Mouse (Mus musculus): Measurements from ENCODE around the gene Tmem248. TPM values are rescaled to one million over a fixed set of nuclear protein-coding genes. Genes with fewer than 3 reads are reported as not detected.

The Tmem248 gene
- polyA plus RNA-seq, 2 experiments: 36.1 to 49.6 TPM

DNA sequence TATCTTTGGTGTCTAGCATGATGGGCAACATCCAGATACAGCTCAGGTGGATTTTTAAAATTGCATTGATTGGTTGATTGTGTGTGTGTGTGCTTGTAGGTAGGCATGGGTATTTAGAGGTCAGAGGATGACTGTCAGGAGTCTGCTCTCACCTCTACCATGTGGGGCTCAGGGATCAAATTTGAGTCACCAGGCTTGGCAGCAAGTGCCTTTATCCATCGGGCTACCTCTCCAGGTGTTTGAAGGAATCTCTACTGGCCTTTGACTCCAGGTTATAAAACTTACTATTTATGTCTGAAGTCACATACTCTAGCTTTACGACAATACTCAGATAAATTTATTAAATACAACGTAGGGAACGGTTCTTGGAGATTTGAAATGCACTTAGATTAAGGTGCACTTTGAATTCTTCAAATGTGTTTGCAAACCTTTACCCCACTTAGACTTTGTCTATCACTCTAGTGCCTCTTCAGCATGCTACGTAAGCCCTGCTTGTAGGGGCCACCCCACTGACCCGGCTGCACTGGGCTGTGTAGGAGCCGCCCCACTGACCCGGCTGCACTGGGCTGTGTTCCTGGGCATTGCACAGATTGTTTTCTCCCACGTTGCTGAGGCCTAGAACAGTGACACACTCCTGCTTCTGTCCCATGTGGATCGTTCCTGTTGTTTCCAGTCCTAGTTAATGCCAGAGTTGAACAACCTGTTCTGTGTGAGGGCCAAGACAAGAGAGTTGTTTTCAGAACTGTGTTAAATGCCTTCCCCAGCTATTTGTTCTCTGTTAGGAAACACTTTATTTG lies 16.4 kb upstream of the Tmem248 start:
- Histone ChIP-seq H3K27ac (replicated peaks; ENCODE audit: low read depth, low read length) (no peak overlapping the region), H3K4me3 (replicated peaks; ENCODE audit: low read length) (no peak overlapping the region), H3K27me3 (ENCODE audit: control insufficient read depth, insufficient read depth, low read length) (no peaks in the 10 kb centered on the region), H3K4me2 (replicated peaks; ENCODE audit: low read depth, low read length, severe bottlenecking) (no peak overlapping the region), H3K9ac (ENCODE audit: low read depth, low read length, severe bottlenecking) (no peak overlapping the region), H3K9me3 (ENCODE audit: control insufficient read depth, low read length) (no peaks in the 10 kb centered on the region), H3K36me3 (ENCODE audit: control insufficient read depth, insufficient read depth, low read length) (peaks cover 40% of the 10 kb centered on the region), H3K4me1 (ENCODE audit: control insufficient read depth, insufficient read depth, low read length) (no peaks in the 10 kb centered on the region)
- no peak for TF ChIP-seq POLR2A (IDR thresholded peaks at IDR 0.05; ENCODE audit: borderline replicate concordance, extremely low read depth, insufficient read depth, insufficient read length)
- DNase-seq (ENCODE audit: low spot score): no peak
- ATAC-seq (ENCODE audit: low FRiP score, low read depth): no peak
- WGBS: 82% methylated on average over 10 of the region's 10 CpGs

DNA sequence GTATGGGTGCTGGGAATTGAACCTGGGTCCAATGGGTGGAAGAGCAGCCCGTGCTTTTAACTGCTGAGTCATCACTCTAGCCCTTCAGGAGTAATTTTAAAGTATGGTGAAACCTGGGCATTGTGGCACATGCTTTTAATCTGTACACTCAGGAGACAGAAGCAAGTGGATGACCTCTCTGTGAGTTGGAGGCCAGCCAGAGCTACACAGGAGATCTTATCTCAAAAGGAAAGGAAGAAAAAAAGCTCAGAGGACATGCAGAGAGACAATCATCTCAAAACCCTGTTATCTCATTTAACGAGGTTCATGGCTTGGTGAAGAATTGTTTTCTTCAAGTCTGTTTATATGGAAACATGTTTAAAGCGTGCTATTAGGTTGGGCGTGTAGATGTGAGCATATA lies 12.9 kb upstream of the Tmem248 start:
- Histone ChIP-seq H3K9me3 (ENCODE audit: control insufficient read depth, low read length) (no peaks in the 10 kb centered on the region), H3K36me3 (ENCODE audit: control insufficient read depth, insufficient read depth, low read length) (peaks cover 45% of the 10 kb centered on the region), H3K4me2 (replicated peaks; ENCODE audit: low read depth, low read length, severe bottlenecking) (no peak overlapping the region), H3K4me3 (replicated peaks; ENCODE audit: low read length) (no peak overlapping the region), H3K27ac (replicated peaks; ENCODE audit: low read depth, low read length) (no peak overlapping the region), H3K27me3 (ENCODE audit: control insufficient read depth, insufficient read depth, low read length) (no peaks in the 10 kb centered on the region), H3K9ac (ENCODE audit: low read depth, low read length, severe bottlenecking) (no peak overlapping the region), H3K4me1 (ENCODE audit: control insufficient read depth, insufficient read depth, low read length) (no peaks in the 10 kb centered on the region)
- DNase-seq (ENCODE audit: low spot score) (no peak), ATAC-seq (ENCODE audit: low FRiP score, low read depth) (no peak)
- WGBS: 84% methylated on average over 4 of the region's 4 CpGs
- no peak for TF ChIP-seq POLR2A (IDR thresholded peaks at IDR 0.05; ENCODE audit: borderline replicate concordance, extremely low read depth, insufficient read depth, insufficient read length)

- H3K9ac ChIP-seq (ENCODE audit: low read depth, low read length, severe bottlenecking): no peak overlapping the region
- 76% methylated on average over 6 of the region's 6 CpGs for WGBS
- peaks cover 47% of the 10 kb centered on the region for H3K36me3 ChIP-seq (ENCODE audit: control insufficient read depth, insufficient read depth, low read length)
Measured at GRCm38 (mm10) chr5:130204560-130204959, 12.3 kb upstream of the Tmem248 start.

DNA sequence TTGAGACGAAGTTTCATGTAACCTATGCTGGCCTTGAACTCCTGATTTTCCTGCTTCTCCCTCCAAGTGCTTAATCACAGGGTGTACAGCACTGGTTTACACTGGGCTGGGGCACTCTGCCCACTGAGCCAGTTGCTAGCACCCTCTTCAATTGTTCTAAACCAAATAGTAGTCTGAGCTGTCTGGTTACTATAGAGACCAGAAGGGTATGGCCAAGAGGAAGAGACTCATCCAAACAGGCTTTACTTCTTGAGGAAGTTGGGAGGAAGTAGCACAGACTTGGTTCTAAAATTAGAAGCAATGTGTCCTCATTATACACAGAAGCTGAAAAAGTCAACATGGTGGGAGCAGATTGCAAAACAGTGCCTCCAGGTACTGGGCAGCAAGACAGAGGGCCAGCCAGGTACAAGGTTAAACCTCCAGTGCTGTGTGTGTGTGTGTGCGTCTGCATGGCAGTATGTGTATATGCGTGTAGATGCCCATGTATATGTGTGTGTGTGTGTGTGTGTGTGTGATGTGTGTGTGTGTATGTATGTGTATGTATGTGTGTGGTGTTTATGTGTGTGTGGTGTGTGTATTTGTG lies 11.3 kb upstream of the Tmem248 start:
- ATAC-seq (ENCODE audit: low FRiP score, low read depth) (no peak), DNase-seq (ENCODE audit: low spot score) (no peak)
- Histone ChIP-seq H3K27ac (replicated peaks; ENCODE audit: low read depth, low read length) (no peak overlapping the region), H3K4me1 (ENCODE audit: control insufficient read depth, insufficient read depth, low read length) (no peaks in the 10 kb centered on the region), H3K4me2 (replicated peaks; ENCODE audit: low read depth, low read length, severe bottlenecking) (no peak overlapping the region), H3K9ac (ENCODE audit: low read depth, low read length, severe bottlenecking) (no peak overlapping the region), H3K9me3 (ENCODE audit: control insufficient read depth, low read length) (no peaks in the 10 kb centered on the region), H3K27me3 (ENCODE audit: control insufficient read depth, insufficient read depth, low read length) (no peaks in the 10 kb centered on the region), H3K4me3 (replicated peaks; ENCODE audit: low read length) (no peak overlapping the region), H3K36me3 (ENCODE audit: control insufficient read depth, insufficient read depth, low read length) (peaks cover 52% of the 10 kb centered on the region)
- WGBS: 87% methylated on average over 3 of the region's 3 CpGs
- no peak for TF ChIP-seq POLR2A (IDR thresholded peaks at IDR 0.05; ENCODE audit: borderline replicate concordance, extremely low read depth, insufficient read depth, insufficient read length)

More at GRCm38 (mm10) chr5:130204560-130204959, 12.3 kb upstream of the Tmem248 start:
- DNase-seq (ENCODE audit: low spot score) (no peak), ATAC-seq (ENCODE audit: low FRiP score, low read depth) (no peak)
- no peaks in the 10 kb centered on the region for H3K9me3 ChIP-seq (ENCODE audit: control insufficient read depth, low read length)
- TF ChIP-seq POLR2A (IDR thresholded peaks at IDR 0.05; ENCODE audit: borderline replicate concordance, extremely low read depth, insufficient read depth, insufficient read length): no peak
- no peak overlapping the region for H3K27ac ChIP-seq (replicated peaks; ENCODE audit: low read depth, low read length)
- no peak overlapping the region for H3K4me2 ChIP-seq (replicated peaks; ENCODE audit: low read depth, low read length, severe bottlenecking)
- H3K4me3 ChIP-seq (replicated peaks; ENCODE audit: low read length): no peak overlapping the region
- H3K27me3 ChIP-seq (ENCODE audit: control insufficient read depth, insufficient read depth, low read length): no peaks in the 10 kb centered on the region
- no peaks in the 10 kb centered on the region for H3K4me1 ChIP-seq (ENCODE audit: control insufficient read depth, insufficient read depth, low read length)

DNA sequence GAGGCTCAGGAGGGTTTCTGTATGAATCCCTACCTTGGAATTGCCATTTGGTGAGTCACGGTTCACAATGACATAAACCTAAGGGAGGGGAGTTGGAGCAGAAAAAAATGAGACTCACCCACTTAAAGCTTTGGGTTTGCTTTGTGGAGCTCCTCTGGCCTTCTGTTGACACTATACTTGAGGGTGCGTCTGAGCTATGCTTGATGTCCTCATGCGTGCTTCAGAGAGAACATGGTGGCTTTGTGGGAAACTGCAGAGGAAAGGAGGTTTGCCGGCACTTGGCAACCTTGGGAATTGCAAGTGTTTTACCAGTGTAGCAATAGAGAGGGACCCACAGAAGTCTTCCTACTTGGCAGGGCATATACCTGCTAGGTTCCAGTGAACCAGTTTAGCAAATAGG lies 9.6 kb upstream of the Tmem248 start:
- Histone ChIP-seq H3K27ac (replicated peaks; ENCODE audit: low read depth, low read length) (no peak overlapping the region), H3K27me3 (ENCODE audit: control insufficient read depth, insufficient read depth, low read length) (no peaks in the 10 kb centered on the region), H3K9ac (ENCODE audit: low read depth, low read length, severe bottlenecking) (no peak overlapping the region), H3K4me1 (ENCODE audit: control insufficient read depth, insufficient read depth, low read length) (no peaks in the 10 kb centered on the region), H3K4me3 (replicated peaks; ENCODE audit: low read length) (no peak overlapping the region), H3K36me3 (ENCODE audit: control insufficient read depth, insufficient read depth, low read length) (peaks cover 58% of the 10 kb centered on the region), H3K9me3 (ENCODE audit: control insufficient read depth, low read length) (no peaks in the 10 kb centered on the region), H3K4me2 (replicated peaks; ENCODE audit: low read depth, low read length, severe bottlenecking) (no peak overlapping the region)
- ATAC-seq (ENCODE audit: low FRiP score, low read depth) (no peak), DNase-seq (ENCODE audit: low spot score) (no peak)
- 94% methylated on average over 4 of the region's 4 CpGs for WGBS
- TF ChIP-seq POLR2A (IDR thresholded peaks at IDR 0.05; ENCODE audit: borderline replicate concordance, extremely low read depth, insufficient read depth, insufficient read length): no peak

All from limb, embryonic 14.5 days (tissue).